Mouse (Mus musculus) stomach, postnatal 0 days (tissue): ENCODE data around the gene Cars2.

ENCODE experiments used
- CTCF ChIP-seq: IDR thresholded peaks from 2 replicates; pipeline ENCODE4 v1.5.1; 2016; ENCODE audit warnings: antibody characterized with exemption, low read depth, mild to moderate bottlenecking, moderate library complexity
- EP300 ChIP-seq: optimal IDR thresholded peaks from 2 replicates; pipeline ENCODE3; 2016; ENCODE audit warnings: antibody characterized with exemption

- no peak for TF ChIP-seq CTCF
- TF ChIP-seq EP300, result no peak
Measured at GRCm38 (mm10) chr8:11564721-11565120, 14.1 kb upstream of the Cars2 start.
